Mouse (Mus musculus): ENCODE results near the gene Gsdma. TPM values are rescaled to one million over a fixed set of nuclear protein-coding genes. Genes with fewer than 3 reads are reported as not detected.
"Not testable (repeated sequence)": the region's sequence is repeated elsewhere in the genome, so short reads cannot be mapped to it uniquely, and the experiment has no call there.

Gene Gsdma
- polyA plus RNA-seq (2012; ENCODE audit: insufficient read depth, insufficient read length, low replicate concordance, missing spikeins), result not detected in 2 replicates

DNA sequence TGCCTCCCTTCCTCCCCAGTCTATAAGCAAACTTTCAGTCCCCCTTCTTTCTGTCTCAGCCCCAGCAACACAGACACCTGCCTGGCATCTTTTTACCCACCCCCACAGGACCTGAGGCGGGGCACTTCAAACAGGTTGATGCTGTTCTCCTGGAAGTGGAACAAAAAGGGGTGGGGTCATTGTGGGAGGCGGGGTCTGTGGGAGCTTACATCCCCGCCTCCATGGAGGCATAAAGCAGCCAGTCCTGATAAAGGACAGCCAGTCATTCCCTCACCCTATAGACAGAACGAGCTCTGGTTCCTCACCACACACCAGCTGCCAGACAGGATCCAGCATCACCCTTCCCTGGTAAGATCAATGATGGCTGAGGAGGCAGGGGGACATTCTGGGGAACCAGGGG, at the start of gene Gsdma:
Gene Gsdma (plus strand): TSS at position 261 of the 400 bp plus-strand sequence.
- WGBS, result 41% methylated on average over 4 of the region's 4 CpGs
- TF ChIP-seq POLR2A (IDR thresholded peaks at IDR 0.05; ENCODE audit: insufficient read depth, low read depth, low read length), result no peak
- TF ChIP-seq CTCF (IDR thresholded peaks at IDR 0.05; ENCODE audit: insufficient read depth, low read depth, low read length), result no peak
- H3K4me3 ChIP-seq (ENCODE audit: insufficient read depth, low read depth, low read length), result no peak within 1 kb of the TSS
- H3K27ac ChIP-seq (ENCODE audit: insufficient read depth, low read depth, low read length), result no peak within 1 kb of the TSS
- H3K4me1 ChIP-seq (ENCODE audit: control insufficient read depth, insufficient read depth, low read length), result no peaks in the 10 kb centered on the region

DNA sequence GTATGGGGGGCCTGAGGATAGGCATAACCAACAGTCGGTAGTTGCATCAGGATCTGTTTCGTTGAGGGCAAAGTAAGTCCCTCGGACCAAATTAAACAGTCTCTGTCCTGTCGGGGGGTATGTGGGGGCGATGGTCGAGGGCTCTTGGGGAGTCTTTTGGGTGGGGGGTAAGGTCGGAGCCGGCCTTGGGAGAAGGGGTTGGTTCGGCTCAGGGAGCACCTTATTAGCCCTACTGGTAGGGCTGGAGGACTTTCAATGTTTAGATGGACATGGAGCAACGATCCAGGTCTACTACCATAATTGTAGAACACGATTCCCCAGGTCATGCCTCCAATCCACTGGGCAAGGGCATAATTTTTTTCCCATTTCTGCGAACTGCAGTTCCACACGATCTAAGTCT, 43.4 kb upstream of the Gsdma start:
- 89% methylated on average over 13 of the region's 13 CpGs for WGBS
- Histone ChIP-seq H3K4me1 (ENCODE audit: control insufficient read depth, insufficient read depth, low read length) (no peaks in the 10 kb centered on the region), H3K27ac (ENCODE audit: insufficient read depth, low read depth, low read length) (no peak overlapping the region), H3K4me3 (ENCODE audit: insufficient read depth, low read depth, low read length) (no peak overlapping the region)
- TF ChIP-seq POLR2A (IDR thresholded peaks at IDR 0.05; ENCODE audit: insufficient read depth, low read depth, low read length), result no peak
- TF ChIP-seq CTCF (IDR thresholded peaks at IDR 0.05; ENCODE audit: insufficient read depth, low read depth, low read length), result no peak

DNA sequence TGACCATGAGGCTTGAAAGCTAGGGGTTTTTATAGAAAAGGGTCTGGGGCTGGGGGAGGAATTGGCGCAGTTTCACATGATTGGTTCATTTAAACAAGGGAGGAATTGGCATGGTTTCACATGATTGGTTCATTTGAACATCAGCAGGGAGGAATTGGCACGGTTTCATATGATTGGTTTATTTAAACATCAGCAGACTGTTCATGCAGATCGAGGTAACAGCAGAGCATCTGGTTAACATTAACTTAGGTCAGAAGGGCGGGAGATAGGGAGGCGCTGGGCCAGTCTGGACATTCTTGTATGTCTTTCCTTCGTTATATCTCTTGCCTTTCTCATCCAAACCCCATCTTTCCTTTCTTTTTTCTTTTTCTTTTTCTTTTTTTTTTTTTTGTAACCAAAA, 40.2 kb upstream of the Gsdma start:
- H3K4me1 ChIP-seq (ENCODE audit: control insufficient read depth, insufficient read depth, low read length); H3K4me3 ChIP-seq (ENCODE audit: insufficient read depth, low read depth, low read length); H3K27ac ChIP-seq (ENCODE audit: insufficient read depth, low read depth, low read length): not testable (repeated sequence)
- WGBS, result 81% methylated on average over 6 of the region's 6 CpGs

DNA sequence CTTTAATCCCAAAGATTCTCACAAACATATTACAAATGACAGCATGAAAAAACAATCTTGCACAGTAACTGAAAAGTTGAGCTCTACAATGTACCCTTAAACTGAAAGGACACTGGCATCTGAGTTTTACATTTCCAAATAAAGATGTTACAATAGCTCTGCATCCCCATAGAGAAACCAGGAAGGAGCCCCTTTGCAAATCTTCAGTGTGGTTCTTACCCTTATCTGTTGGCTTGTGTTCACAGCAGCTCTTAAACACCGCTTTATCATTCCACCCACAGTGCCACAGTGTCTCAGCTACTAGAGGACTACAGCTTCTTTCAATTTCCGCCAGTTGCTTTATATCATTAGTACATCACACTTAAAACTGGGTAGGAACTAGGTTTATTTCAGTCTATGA, 39.8 kb upstream of the Gsdma start:
- not testable (repeated sequence) for H3K27ac ChIP-seq (ENCODE audit: insufficient read depth, low read depth, low read length); H3K4me3 ChIP-seq (ENCODE audit: insufficient read depth, low read depth, low read length); H3K4me1 ChIP-seq (ENCODE audit: control insufficient read depth, insufficient read depth, low read length)
- 86% methylated on average over 2 of the region's 2 CpGs for WGBS

DNA sequence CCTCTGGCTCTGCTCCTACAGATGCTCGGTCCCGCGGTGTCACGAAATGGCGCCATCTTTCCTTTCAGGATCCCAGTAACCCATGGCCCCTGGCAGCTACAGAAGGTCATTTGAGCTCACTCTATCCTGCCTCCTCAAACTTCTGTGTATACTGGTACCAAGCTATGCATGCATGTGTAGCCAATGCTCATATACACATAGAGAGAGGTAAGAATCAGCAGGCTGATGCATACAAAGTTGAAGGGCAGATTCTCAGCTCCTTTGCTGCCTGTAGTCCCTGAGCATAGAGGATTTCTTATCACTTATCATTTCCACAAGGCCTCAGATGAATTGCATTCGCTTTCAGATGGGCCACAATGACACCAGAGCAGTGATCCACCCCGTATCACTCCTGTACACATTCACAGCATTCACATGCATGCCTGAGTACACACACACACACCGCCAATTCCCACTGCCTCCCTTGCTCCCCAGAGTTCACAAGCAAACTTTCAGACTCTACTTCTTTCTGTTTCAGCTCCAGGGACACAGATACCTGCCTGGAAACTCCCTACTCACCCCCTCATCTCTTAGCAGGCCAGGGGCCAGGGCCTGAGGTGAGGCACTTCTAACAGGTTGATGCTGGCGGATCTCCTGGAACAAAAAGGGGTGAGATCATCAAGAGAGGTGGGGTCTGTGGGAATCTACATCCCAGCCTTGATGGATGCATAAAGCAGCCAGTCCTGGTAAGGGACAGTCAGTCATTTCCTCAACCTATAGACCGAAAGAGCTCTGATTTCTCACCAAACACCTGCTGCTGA, 38.3 kb upstream of the Gsdma start, which contains the start of the genes Gm12355 and Gsdma3:
Gene Gm12355 (minus strand): TSS at position 51 of the 800 bp plus-strand sequence.
Gene Gsdma3 (plus strand): TSS at position 750 of the 800 bp plus-strand sequence.
- TF ChIP-seq POLR2A (IDR thresholded peaks at IDR 0.05; ENCODE audit: insufficient read depth, low read depth, low read length), result no peak
- TF ChIP-seq CTCF (IDR thresholded peaks at IDR 0.05; ENCODE audit: insufficient read depth, low read depth, low read length), result no peak
- H3K4me1 ChIP-seq (ENCODE audit: control insufficient read depth, insufficient read depth, low read length), result no peaks in the 10 kb centered on the region
- no peak within 1 kb of the TSS for H3K4me3 ChIP-seq (ENCODE audit: insufficient read depth, low read depth, low read length)
- H3K27ac ChIP-seq (ENCODE audit: insufficient read depth, low read depth, low read length), result no peak within 1 kb of the TSS
- 88% methylated on average over 10 of the region's 10 CpGs for whole genome bisulfite sequencing

DNA sequence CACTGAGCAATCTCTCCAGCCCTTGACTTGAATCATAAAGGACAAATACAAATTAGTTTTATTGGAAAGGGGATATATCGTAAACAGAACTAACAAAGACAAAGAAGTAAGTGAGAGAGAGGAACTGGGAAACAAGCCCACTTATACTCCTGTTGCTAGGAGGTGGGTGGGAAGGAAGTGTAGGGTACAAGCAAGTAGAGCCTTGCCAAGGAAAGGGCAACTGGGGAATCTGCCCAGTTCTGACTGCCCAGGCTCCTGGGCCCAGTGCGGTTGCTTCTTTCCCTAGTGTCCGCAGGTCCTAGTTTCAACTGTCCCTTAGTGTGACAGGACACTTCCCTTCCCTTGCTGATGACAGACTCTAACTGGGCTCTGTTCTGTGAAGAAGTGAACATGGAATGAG, 35.4 kb upstream of the Gsdma start:
- H3K4me3 ChIP-seq (ENCODE audit: insufficient read depth, low read depth, low read length), result no peak overlapping the region
- TF ChIP-seq CTCF (IDR thresholded peaks at IDR 0.05; ENCODE audit: insufficient read depth, low read depth, low read length) (no peak), POLR2A (IDR thresholded peaks at IDR 0.05; ENCODE audit: insufficient read depth, low read depth, low read length) (no peak)
- 70% methylated on average over 3 of the region's 3 CpGs for WGBS
- H3K27ac ChIP-seq (ENCODE audit: insufficient read depth, low read depth, low read length), result no peak overlapping the region
- no peaks in the 10 kb centered on the region for H3K4me1 ChIP-seq (ENCODE audit: control insufficient read depth, insufficient read depth, low read length)

DNA sequence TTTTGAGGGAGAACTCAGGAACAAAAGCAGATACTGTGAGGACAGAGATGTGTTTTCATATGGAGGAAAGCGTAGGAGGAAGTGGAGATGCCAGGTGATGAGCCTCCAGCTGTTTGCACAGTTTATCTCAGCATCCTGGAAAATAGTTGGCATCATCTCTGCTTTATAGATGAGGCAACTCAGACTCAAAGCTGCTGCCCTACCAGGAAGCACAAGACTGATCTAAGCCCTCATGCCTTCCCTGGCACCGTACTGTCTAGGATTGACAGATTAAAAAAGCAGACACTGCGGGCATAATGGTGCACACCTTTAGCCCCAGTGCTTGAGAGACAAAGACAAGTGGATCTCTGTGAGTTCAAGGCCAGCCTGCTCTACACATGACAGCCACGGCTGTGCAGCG, 33.5 kb upstream of the Gsdma start:
- H3K4me3 ChIP-seq (ENCODE audit: insufficient read depth, low read depth, low read length), result no peak overlapping the region
- no peaks in the 10 kb centered on the region for H3K4me1 ChIP-seq (ENCODE audit: control insufficient read depth, insufficient read depth, low read length)
- 88% methylated on average over 5 of the region's 5 CpGs for WGBS
- H3K27ac ChIP-seq (ENCODE audit: insufficient read depth, low read depth, low read length), result no peak overlapping the region
- TF ChIP-seq POLR2A (IDR thresholded peaks at IDR 0.05; ENCODE audit: insufficient read depth, low read depth, low read length), result no peak
- no peak for TF ChIP-seq CTCF (IDR thresholded peaks at IDR 0.05; ENCODE audit: insufficient read depth, low read depth, low read length)

DNA sequence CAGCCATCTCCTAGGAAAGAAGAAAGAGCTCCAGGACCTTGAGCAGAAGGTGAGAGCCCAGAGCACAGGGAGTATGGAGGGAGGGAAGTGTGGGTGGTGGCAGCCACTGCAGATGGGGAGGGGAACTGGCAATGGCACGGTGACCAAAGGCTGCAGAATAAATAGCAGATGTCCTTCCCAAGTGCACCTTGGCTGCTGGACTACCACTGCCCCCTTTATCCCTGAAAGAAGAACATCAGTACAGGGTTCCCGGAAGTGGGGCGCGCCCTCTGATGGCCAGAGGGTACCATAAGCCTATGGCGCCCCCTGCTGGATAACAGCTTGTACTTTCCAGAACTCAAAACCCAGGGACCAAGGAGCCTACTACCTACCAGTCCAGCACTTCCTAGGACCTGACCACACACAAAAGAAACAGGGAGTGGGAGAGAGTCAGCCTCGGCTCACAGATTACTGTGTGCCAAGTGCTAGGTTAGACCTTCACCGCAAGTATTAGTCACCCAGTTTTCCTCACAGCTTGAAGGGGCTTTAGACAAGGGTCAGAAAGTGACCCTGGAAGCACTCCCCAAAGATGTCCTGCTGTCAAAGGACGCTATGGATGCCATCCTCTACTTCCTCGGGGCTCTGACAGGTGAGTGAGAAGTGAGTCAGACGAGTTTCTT, 28.7 kb upstream of the Gsdma start:
- WGBS, result 31% methylated on average over 10 of the region's 10 CpGs
- not testable (repeated sequence) for H3K4me3 ChIP-seq (ENCODE audit: insufficient read depth, low read depth, low read length); H3K27ac ChIP-seq (ENCODE audit: insufficient read depth, low read depth, low read length); H3K4me1 ChIP-seq (ENCODE audit: control insufficient read depth, insufficient read depth, low read length)

DNA sequence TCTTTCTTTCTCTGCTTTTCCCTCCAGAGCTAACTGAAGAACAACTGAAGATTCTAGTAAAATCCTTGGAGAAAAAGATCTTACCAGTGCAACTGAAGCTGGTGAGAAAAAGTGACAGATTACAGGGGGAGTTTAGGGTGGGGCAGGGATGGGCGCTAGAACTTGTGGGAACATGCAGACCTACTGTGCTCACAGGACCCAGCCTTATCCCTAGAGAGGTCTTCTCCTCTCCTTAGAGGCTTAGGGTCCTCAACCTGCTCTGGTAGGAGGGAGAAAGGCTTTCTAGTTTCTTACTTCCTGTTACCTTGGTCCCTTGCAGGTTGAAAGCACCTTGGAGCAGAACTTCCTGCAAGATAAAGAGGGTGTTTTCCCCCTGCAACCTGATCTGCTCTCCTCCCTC, 26.6 kb upstream of the Gsdma start:
- TF ChIP-seq POLR2A (IDR thresholded peaks at IDR 0.05; ENCODE audit: insufficient read depth, low read depth, low read length) (no peak), CTCF (IDR thresholded peaks at IDR 0.05; ENCODE audit: insufficient read depth, low read depth, low read length) (no peak)
- H3K27ac ChIP-seq (ENCODE audit: insufficient read depth, low read depth, low read length), result no peak overlapping the region
- no peaks in the 10 kb centered on the region for H3K4me1 ChIP-seq (ENCODE audit: control insufficient read depth, insufficient read depth, low read length)
- H3K4me3 ChIP-seq (ENCODE audit: insufficient read depth, low read depth, low read length), result no peak overlapping the region
- 79% methylated on average over 1 of the region's 1 CpGs for WGBS

All from olfactory bulb, adult 2 months (tissue).